Mouse (Mus musculus): ENCODE results near the gene Ablim2. TPM values are rescaled to one million over a fixed set of nuclear protein-coding genes. Genes with fewer than 3 reads are reported as not detected.
A peak's percentile ranks its signal among the peaks of the same experiment; 100 is the strongest.

The Ablim2 gene
- polyA plus RNA-seq, 1 experiment from 2014 or later: 40.2 TPM

- Histone ChIP-seq H3K27ac (ENCODE audit: low read depth, low read length) (no peak overlapping the region), H3K9me3 (ENCODE audit: control insufficient read depth, low read length) (no peaks in the 10 kb centered on the region), H3K4me3 (ENCODE audit: low read length) (no peak overlapping the region), H3K36me3 (ENCODE audit: control insufficient read depth, insufficient read depth, low read length) (no peaks in the 10 kb centered on the region), H3K4me1 (ENCODE audit: control insufficient read depth, insufficient read depth, low read depth, low read length) (peaks cover 3% of the 10 kb centered on the region; the same call in 1 of the 2 replicates), H3K4me2 (ENCODE audit: low read length) (no peak overlapping the region), H3K27me3 (replicated peaks; ENCODE audit: control insufficient read depth, insufficient read depth, low read length) (peaks cover 4% of the 10 kb centered on the region; the same call in 1 of the 2 replicates), H3K9ac (ENCODE audit: low read depth, low read length) (no peak overlapping the region)
- 23% methylated on average over 14 of the region's 14 CpGs for WGBS
- peak; percentile 74 for ATAC-seq
Measured at GRCm38 (mm10) chr5:35827075-35827474, 69.4 kb downstream of the Ablim2 start.

GRCm38 (mm10) chr5:35827856-35828255 is 70.2 kb downstream of the Ablim2 start:
- Histone ChIP-seq H3K4me2 (ENCODE audit: low read length) (no peak overlapping the region), H3K9ac (ENCODE audit: low read depth, low read length) (no peak overlapping the region), H3K27me3 (replicated peaks; ENCODE audit: control insufficient read depth, insufficient read depth, low read length) (peaks cover 4% of the 10 kb centered on the region; the same call in 1 of the 2 replicates), H3K27ac (ENCODE audit: low read depth, low read length) (no peak overlapping the region), H3K9me3 (ENCODE audit: control insufficient read depth, low read length) (no peaks in the 10 kb centered on the region), H3K4me3 (ENCODE audit: low read length) (no peak overlapping the region), H3K36me3 (ENCODE audit: control insufficient read depth, insufficient read depth, low read length) (no peaks in the 10 kb centered on the region), H3K4me1 (ENCODE audit: control insufficient read depth, insufficient read depth, low read depth, low read length) (peaks cover 3% of the 10 kb centered on the region; the same call in 1 of the 2 replicates)
- WGBS: 82% methylated on average over 5 of the region's 5 CpGs
- no peak for ATAC-seq

- peak overlapping the region; percentile 46; the same call in 1 of the 2 replicates for H3K27ac ChIP-seq (ENCODE audit: low read depth, low read length)
- no peak overlapping the region for H3K9ac ChIP-seq (ENCODE audit: low read depth, low read length)
- H3K36me3 ChIP-seq (ENCODE audit: control insufficient read depth, insufficient read depth, low read length): no peaks in the 10 kb centered on the region
Measured at GRCm38 (mm10) chr5:35830101-35830500, 72.4 kb downstream of the Ablim2 start.

GRCm38 (mm10) chr5:35833881-35834280 is 76.2 kb downstream of the Ablim2 start:
- H3K4me2 ChIP-seq (ENCODE audit: low read length): no peak overlapping the region
- WGBS: 88% methylated on average over 4 of the region's 4 CpGs
- ATAC-seq: no peak
- peaks cover 3% of the 10 kb centered on the region; the same call in 1 of the 2 replicates for H3K4me1 ChIP-seq (ENCODE audit: control insufficient read depth, insufficient read depth, low read depth, low read length)
- H3K9me3 ChIP-seq (ENCODE audit: control insufficient read depth, low read length): no peaks in the 10 kb centered on the region
- no peaks in the 10 kb centered on the region for H3K27me3 ChIP-seq (replicated peaks; ENCODE audit: control insufficient read depth, insufficient read depth, low read length)
- H3K27ac ChIP-seq (ENCODE audit: low read depth, low read length): no peak overlapping the region
- H3K9ac ChIP-seq (ENCODE audit: low read depth, low read length): no peak overlapping the region
- H3K4me3 ChIP-seq (ENCODE audit: low read length): no peak overlapping the region
- H3K36me3 ChIP-seq (ENCODE audit: control insufficient read depth, insufficient read depth, low read length): no peaks in the 10 kb centered on the region

More at GRCm38 (mm10) chr5:35830101-35830500, 72.4 kb downstream of the Ablim2 start:
- peaks cover 4% of the 10 kb centered on the region; the same call in 1 of the 2 replicates for H3K27me3 ChIP-seq (replicated peaks; ENCODE audit: control insufficient read depth, insufficient read depth, low read length)
- WGBS: 71% methylated on average over 3 of the region's 3 CpGs
- H3K4me3 ChIP-seq (ENCODE audit: low read length): no peak overlapping the region
- no peaks in the 10 kb centered on the region for H3K9me3 ChIP-seq (ENCODE audit: control insufficient read depth, low read length)
- ATAC-seq: peak; percentile 63
- H3K4me1 ChIP-seq (ENCODE audit: control insufficient read depth, insufficient read depth, low read depth, low read length): peaks cover 3% of the 10 kb centered on the region; the same call in 1 of the 2 replicates
- no peak overlapping the region for H3K4me2 ChIP-seq (ENCODE audit: low read length)

- WGBS: 91% methylated on average over 15 of the region's 15 CpGs
Measured at GRCm38 (mm10) chr5:35836992-35837391, 79.3 kb downstream of the Ablim2 start.

GRCm38 (mm10) chr5:35839262-35839661 is 81.6 kb downstream of the Ablim2 start:
- H3K9ac ChIP-seq (ENCODE audit: low read depth, low read length): no peak overlapping the region
- no peaks in the 10 kb centered on the region for H3K9me3 ChIP-seq (ENCODE audit: control insufficient read depth, low read length)
- H3K4me2 ChIP-seq (ENCODE audit: low read length): no peak overlapping the region
- ATAC-seq: no peak
- H3K4me3 ChIP-seq (ENCODE audit: low read length): no peak overlapping the region
- no peak overlapping the region for H3K27ac ChIP-seq (ENCODE audit: low read depth, low read length)
- WGBS: 65% methylated on average over 2 of the region's 2 CpGs
- H3K27me3 ChIP-seq (replicated peaks; ENCODE audit: control insufficient read depth, insufficient read depth, low read length): no peaks in the 10 kb centered on the region
- no peaks in the 10 kb centered on the region for H3K36me3 ChIP-seq (ENCODE audit: control insufficient read depth, insufficient read depth, low read length)
- no peaks in the 10 kb centered on the region for H3K4me1 ChIP-seq (ENCODE audit: control insufficient read depth, insufficient read depth, low read depth, low read length)

More at GRCm38 (mm10) chr5:35836992-35837391, 79.3 kb downstream of the Ablim2 start:
- H3K9ac ChIP-seq (ENCODE audit: low read depth, low read length): no peak overlapping the region
- no peak overlapping the region for H3K4me3 ChIP-seq (ENCODE audit: low read length)
- H3K4me1 ChIP-seq (ENCODE audit: control insufficient read depth, insufficient read depth, low read depth, low read length): no peaks in the 10 kb centered on the region
- H3K9me3 ChIP-seq (ENCODE audit: control insufficient read depth, low read length): no peaks in the 10 kb centered on the region
- ATAC-seq: no peak
- H3K4me2 ChIP-seq (ENCODE audit: low read length): no peak overlapping the region
- H3K27ac ChIP-seq (ENCODE audit: low read depth, low read length): no peak overlapping the region
- H3K36me3 ChIP-seq (ENCODE audit: control insufficient read depth, insufficient read depth, low read length): no peaks in the 10 kb centered on the region
- H3K27me3 ChIP-seq (replicated peaks; ENCODE audit: control insufficient read depth, insufficient read depth, low read length): no peaks in the 10 kb centered on the region

GRCm38 (mm10) chr5:35851485-35851884 is 93.8 kb downstream of the Ablim2 start:
- H3K4me1 ChIP-seq (ENCODE audit: control insufficient read depth, insufficient read depth, low read depth, low read length): no peaks in the 10 kb centered on the region
- ATAC-seq: no peak

GRCm38 (mm10) chr5:35853463-35853862 is 95.8 kb downstream of the Ablim2 start:
- no peaks in the 10 kb centered on the region for H3K9me3 ChIP-seq (ENCODE audit: control insufficient read depth, low read length)
- H3K4me1 ChIP-seq (ENCODE audit: control insufficient read depth, insufficient read depth, low read depth, low read length): no peaks in the 10 kb centered on the region
- no peak overlapping the region for H3K9ac ChIP-seq (ENCODE audit: low read depth, low read length)
- H3K27ac ChIP-seq (ENCODE audit: low read depth, low read length): no peak overlapping the region
- H3K4me2 ChIP-seq (ENCODE audit: low read length): no peak overlapping the region
- no peak overlapping the region for H3K4me3 ChIP-seq (ENCODE audit: low read length)
- no peaks in the 10 kb centered on the region for H3K27me3 ChIP-seq (replicated peaks; ENCODE audit: control insufficient read depth, insufficient read depth, low read length)
- ATAC-seq: no peak
- 74% methylated on average over 4 of the region's 4 CpGs for WGBS
- H3K36me3 ChIP-seq (ENCODE audit: control insufficient read depth, insufficient read depth, low read length): no peaks in the 10 kb centered on the region

More at GRCm38 (mm10) chr5:35851485-35851884, 93.8 kb downstream of the Ablim2 start:
- Histone ChIP-seq H3K9me3 (ENCODE audit: control insufficient read depth, low read length) (no peaks in the 10 kb centered on the region), H3K27ac (ENCODE audit: low read depth, low read length) (no peak overlapping the region), H3K27me3 (replicated peaks; ENCODE audit: control insufficient read depth, insufficient read depth, low read length) (no peaks in the 10 kb centered on the region), H3K4me3 (ENCODE audit: low read length) (no peak overlapping the region), H3K9ac (ENCODE audit: low read depth, low read length) (no peak overlapping the region), H3K4me2 (ENCODE audit: low read length) (no peak overlapping the region), H3K36me3 (ENCODE audit: control insufficient read depth, insufficient read depth, low read length) (no peaks in the 10 kb centered on the region)
- WGBS: 52% methylated on average over 5 of the region's 5 CpGs

GRCm38 (mm10) chr5:35856245-35856644 is 98.6 kb downstream of the Ablim2 start:
- no peaks in the 10 kb centered on the region for H3K4me1 ChIP-seq (ENCODE audit: control insufficient read depth, insufficient read depth, low read depth, low read length)
- peak; percentile 55; the same call in 1 of the 2 replicates for ATAC-seq
- H3K9me3 ChIP-seq (ENCODE audit: control insufficient read depth, low read length): no peaks in the 10 kb centered on the region
- no peak overlapping the region for H3K9ac ChIP-seq (ENCODE audit: low read depth, low read length)
- no peak overlapping the region for H3K27ac ChIP-seq (ENCODE audit: low read depth, low read length)
- H3K4me2 ChIP-seq (ENCODE audit: low read length): no peak overlapping the region
- WGBS: 28% methylated on average over 3 of the region's 3 CpGs
- H3K4me3 ChIP-seq (ENCODE audit: low read length): no peak overlapping the region
- no peaks in the 10 kb centered on the region for H3K27me3 ChIP-seq (replicated peaks; ENCODE audit: control insufficient read depth, insufficient read depth, low read length)
- no peaks in the 10 kb centered on the region for H3K36me3 ChIP-seq (ENCODE audit: control insufficient read depth, insufficient read depth, low read length)
